Mouse (Mus musculus) C2C12 (cell line): ENCODE results near the gene Stk39.

Experiments used
- CTCF ChIP-seq: IDR thresholded peaks from one replicate; pipeline ENCODE4 v1.5.1; 2011; ENCODE audit not compliant: control insufficient read depth, insufficient read depth, insufficient read length
- MAX ChIP-seq: IDR thresholded peaks from one replicate; pipeline ENCODE4 v1.6.1; 2011; ENCODE audit warnings: mild to moderate bottlenecking, control low read depth
- MYOD1 ChIP-seq: IDR thresholded peaks from one replicate; pipeline ENCODE4 v1.6.1; 2011; ENCODE audit warnings: low read depth; ENCODE audit not compliant: control insufficient read depth, insufficient read length

DNA sequence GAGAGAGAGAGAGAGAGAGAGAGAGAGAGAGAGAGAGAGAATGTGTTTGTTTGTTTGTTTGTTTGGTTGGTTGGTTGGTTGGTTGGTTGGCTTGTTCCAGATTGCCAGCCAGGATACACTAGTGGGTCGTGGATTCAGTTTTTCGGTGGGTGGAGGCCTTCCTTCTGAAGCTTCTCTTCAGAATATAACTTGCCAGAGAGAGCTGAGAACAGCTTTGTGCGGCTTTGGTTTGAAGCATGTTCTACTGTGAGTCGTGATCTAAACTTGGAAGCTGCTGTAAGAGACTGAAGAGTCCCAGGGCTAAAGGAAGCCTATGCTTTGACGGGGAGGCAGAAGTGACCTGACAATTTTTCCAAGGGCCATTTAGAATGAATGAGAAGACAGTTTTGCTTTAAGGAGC lies 59.9 kb downstream of the Stk39 start:
- no peak for TF ChIP-seq MYOD1
- TF ChIP-seq CTCF: no peak
- no peak for TF ChIP-seq MAX
